Mouse (Mus musculus) embryonic fibroblast, embryonic 13.5 days (primary cell): ENCODE data around the gene Lmcd1.

Source experiments
- CTCF ChIP-seq: IDR thresholded peaks from 2 replicates; pipeline ENCODE4 v1.5.1; 2011; ENCODE audit warnings: mild to moderate bottlenecking, control low read depth, low read length, moderate library complexity, borderline replicate concordance; ENCODE audit not compliant: insufficient read depth
- POLR2A ChIP-seq: IDR thresholded peaks from 2 replicates; pipeline ENCODE4 v1.6.1; 2011; ENCODE audit warnings: low read depth, mild to moderate bottlenecking, control low read depth, low read length, moderate library complexity

DNA sequence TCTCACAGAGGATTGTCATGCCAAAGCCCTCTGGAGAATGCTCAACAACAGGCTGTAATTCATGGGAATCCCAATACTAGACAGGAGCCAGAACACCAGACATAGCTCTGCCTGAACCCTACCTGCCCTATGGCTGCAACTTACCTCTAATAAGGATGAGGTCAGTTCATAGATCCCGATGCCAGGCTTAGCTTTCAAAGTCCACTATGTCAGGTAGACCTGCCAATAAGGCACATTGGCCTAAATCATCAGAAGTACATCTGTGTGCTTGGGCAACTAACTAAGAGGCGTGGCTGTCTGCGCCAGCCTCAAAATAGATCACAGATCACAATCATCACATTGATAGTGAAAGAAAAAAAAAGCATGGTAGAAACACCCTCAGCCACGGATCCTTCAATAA is 45.9 kb downstream of the Lmcd1 start:
- TF ChIP-seq POLR2A (no peak), CTCF (no peak)
